Mouse (Mus musculus) bone marrow, adult 2 months (tissue): ENCODE data around the gene G6pc2. TPM values are rescaled to one million over a fixed set of nuclear protein-coding genes. Genes with fewer than 3 reads are reported as not detected.

ENCODE experiments used
- H3K27ac ChIP-seq: fragments of 200-500 bp; 2 replicates; pipeline ENCODE4 v1.5.1; 2012; ENCODE audit warnings: low read depth, mild to moderate bottlenecking, control low read depth, inconsistent platforms, low read length; ENCODE audit not compliant: control insufficient read depth, poor library complexity, insufficient read depth
- H3K4me1 ChIP-seq: fragments of 200-500 bp; 2 replicates; pipeline ENCODE4 v1.6.1; 2011; ENCODE audit warnings: low read length; ENCODE audit not compliant: control insufficient read depth, insufficient read depth
- H3K4me3 ChIP-seq: fragments of 200-500 bp; replicated peaks from 2 replicates; pipeline ENCODE3; 2011; ENCODE audit warnings: mild to moderate bottlenecking, low read depth, low read length, control low read depth; ENCODE audit not compliant: control insufficient read depth
- CTCF ChIP-seq: fragments of 200-500 bp; IDR thresholded peaks from 2 replicates; pipeline ENCODE4 v1.5.1; 2011; ENCODE audit warnings: low read length, control low read depth; ENCODE audit not compliant: control insufficient read depth, insufficient read depth
- POLR2A ChIP-seq: fragments of 200-500 bp; IDR thresholded peaks from 2 replicates; pipeline ENCODE4 v1.6.1; 2011; ENCODE audit warnings: low read depth, mild to moderate bottlenecking, control low read depth, low read length, borderline replicate concordance; ENCODE audit not compliant: control insufficient read depth
- WGBS: fragments of 180-500 bp; shearing (Covaris S2); methylation state at CpG from one replicate; pipeline ENCODE4 v1.1.7; 2018; 5-methylcytosine and 5-hydroxymethylcytosine counted together
- polyA plus RNA-seq: library from polyadenylated mRNA; stranded (reverse); fragments of >200 nt; gene quantifications from 2 replicates; pipeline ENCODE4 v1.2.4, GENCODE M21; 2011; ENCODE audit warnings: low replicate concordance; ENCODE audit not compliant: missing spikeins, insufficient read depth, insufficient read length

G6pc2 gene
- polyA plus RNA-seq, 1 experiment = not detected

- H3K27ac ChIP-seq = no peak overlapping the region
- no peak overlapping the region for H3K4me3 ChIP-seq
- no peaks in the 10 kb centered on the region for H3K4me1 ChIP-seq
- TF ChIP-seq POLR2A (no peak), CTCF (no peak)
Measured at GRCm38 (mm10) chr2:69264069-69264618, 53.3 kb downstream of the G6pc2 start.

GRCm38 (mm10) chr2:69275875-69276274 is 65.0 kb downstream of the G6pc2 start:
- Histone ChIP-seq H3K4me3 (no peak overlapping the region), H3K27ac (no peak overlapping the region), H3K4me1 (no peaks in the 10 kb centered on the region)
- 5% methylated on average over 1 of the region's 1 CpGs for WGBS
- TF ChIP-seq CTCF (no peak), POLR2A (no peak)

Other genes with a start within 250 kb of the G6pc2 start
- 0.99 TPM in 1 of 2 replicates, not detected in the other for gene Nostrin, start 75.3 kb upstream of the G6pc2 start, polyA plus RNA-seq
- gene Spc25, start 4.9 kb upstream of the G6pc2 start, polyA plus RNA-seq = 50.0 and 66.2 TPM in 2 replicates
- gene Abcb11, start 131.5 kb downstream of the G6pc2 start, polyA plus RNA-seq = 3.9 TPM in 1 of 2 replicates, not detected in the other
- 1.7 and 3.1 TPM in 2 replicates for gene Dhrs9, start 169.4 kb downstream of the G6pc2 start, polyA plus RNA-seq